Mouse (Mus musculus) T-helper 17 cell (primary cell): Measurements from ENCODE around the gene Cend1.

Experiments
- in situ Hi-C, 2 experiments: fragments of 300-600 bp; cut with MboI, MseI; formaldehyde crosslinking; loops; 1 replicate in 1 of 2; 2 replicates in 1 of 2; pipeline ENCODE4 v1.15.1; 2025; ENCODE audit warnings: high pct_unique_total_duplicates in 2 of 2

The Cend1 gene

DNA sequence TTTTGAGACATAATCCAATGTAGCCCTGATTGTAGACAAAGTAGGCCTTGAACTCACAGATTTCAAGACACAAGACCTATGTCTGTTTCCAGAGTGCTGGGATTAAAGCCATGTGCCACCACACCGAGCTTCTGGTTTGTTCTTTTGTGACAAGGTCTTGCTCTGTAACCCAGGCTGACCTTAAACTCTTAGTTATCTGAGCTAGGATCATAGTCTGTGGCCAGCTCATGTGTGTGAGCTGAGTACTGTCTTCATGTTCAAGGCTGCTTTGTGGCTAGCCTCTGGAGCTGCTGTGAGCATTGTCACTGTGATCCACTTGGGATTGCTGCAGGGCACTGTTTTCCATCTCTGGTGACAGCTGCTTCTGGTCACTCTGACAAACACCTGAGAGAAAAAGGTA, 33.9 kb downstream of the Cend1 start:
- in situ Hi-C loops = no loop called here

DNA sequence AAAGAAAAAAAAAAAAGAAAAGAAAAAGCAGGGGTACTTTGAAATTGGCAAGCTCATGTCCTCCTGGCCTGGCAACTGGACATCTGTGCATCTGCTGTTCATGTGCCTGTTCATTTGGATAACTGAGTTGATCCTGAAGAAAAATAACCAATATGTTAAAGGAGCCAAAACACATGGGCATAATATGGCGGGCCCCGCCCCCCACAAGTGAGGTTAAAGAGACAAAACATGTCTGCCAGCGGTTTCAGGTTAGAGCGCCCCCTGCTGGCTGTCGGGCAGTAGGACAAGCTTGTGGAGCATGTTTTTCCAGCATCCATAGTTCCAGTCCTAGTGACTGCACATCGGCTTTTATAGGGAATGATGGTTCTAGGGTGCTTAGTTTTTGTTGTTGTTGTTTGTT, 34.5 kb downstream of the Cend1 start:
- in situ Hi-C loops = no loop called here

DNA sequence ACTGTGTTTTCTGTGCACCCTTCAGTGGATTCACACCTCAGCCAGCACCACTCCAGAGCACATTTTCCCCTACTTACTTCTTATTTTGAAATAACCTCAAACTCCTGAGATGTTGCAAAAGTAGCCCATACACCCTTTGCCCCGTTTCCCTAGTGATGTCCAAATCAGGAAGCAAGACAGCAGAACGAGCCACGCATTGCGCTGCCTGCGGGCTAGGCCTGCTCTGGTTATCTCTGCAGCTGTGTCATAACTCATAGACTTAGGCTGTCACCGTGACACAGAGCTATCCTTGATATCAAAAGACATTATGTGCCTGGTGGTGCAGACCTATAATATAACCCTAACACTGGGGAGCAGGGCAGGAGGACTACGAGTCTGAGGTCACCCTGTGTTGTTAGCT, 35.1 kb downstream of the Cend1 start:
- in situ Hi-C loops = no loop called here

DNA sequence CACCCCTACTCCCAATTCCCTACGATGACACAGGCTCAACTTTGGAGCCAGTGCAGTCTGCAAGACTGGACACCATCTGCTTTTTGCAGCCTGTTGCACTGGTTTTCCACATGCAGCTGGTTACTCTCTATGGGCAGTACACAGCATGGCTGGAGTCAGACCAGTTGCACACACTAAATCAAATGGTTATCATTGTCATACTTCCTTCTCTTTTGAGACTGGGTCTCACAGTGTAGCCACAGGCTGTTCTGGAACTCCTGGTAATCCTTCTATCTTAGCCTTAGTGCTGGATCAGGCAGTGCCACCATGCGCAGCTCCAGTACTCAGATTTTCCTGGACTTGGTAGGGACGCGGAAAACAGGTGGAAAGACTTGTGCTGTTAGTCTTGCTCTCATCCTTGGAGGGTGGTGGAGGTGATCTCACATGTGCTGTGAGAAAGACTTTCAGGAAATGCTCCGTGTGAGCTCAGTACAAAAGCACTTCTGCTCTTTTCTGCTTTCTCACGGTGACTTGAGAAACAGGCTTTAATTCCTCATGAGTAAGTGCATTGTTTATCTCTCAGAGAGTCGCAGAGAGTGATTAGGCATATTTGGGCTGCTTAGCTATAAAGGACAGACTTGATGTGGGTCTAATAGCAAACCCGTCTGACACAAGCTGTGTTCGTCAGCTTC, 36.6 kb downstream of the Cend1 start:
- in situ Hi-C loops = no loop called here

DNA sequence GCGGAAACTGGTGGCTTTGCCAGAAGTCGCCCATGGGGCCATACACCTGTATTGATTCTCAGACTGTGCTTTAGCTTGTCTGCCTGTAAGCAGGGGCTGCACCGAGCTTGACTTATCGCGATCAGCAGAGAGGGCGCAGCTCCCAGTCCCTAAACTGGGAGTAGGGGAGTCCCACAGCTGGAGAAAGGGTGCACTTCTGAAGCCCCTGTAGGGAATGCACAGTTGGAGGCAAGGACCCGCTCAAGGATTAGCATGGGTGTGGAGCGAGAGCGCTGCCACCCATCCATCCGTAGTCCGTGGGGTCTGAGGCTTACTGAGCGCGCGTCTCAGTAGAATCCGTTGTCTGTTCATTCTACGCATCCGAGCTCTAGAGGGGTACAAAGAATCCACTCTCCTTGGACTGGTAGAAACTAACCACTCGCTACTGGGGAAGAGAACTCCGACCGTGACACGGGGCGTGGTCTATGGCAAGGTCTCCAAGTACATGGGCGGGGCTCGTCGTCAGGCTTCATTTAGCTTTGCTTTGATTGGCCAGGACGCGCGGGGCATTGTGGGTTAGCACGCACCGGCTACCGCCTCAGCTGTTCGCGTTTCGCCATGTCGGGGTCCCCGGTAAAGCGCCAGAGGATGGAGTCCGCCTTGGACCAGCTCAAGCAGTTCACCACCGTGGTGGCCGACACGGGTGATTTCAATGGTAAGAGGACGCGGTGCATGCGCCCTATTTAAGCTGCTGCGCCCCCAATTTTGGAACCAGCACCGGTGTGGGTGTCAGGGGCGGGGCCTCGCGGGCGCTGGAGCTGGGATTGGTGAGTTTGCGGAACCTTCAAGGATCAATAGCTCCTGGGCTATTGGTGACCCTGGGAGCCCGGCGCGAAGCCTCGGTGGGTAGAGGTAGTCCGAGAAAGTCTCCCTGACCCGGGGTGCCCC, 37.4 kb downstream of the Cend1 start, which contains the start of gene Taldo1:
Gene Taldo1 (plus strand): TSS at position 575 of the 927 bp plus-strand sequence.
- in situ Hi-C loops = no loop called here

DNA sequence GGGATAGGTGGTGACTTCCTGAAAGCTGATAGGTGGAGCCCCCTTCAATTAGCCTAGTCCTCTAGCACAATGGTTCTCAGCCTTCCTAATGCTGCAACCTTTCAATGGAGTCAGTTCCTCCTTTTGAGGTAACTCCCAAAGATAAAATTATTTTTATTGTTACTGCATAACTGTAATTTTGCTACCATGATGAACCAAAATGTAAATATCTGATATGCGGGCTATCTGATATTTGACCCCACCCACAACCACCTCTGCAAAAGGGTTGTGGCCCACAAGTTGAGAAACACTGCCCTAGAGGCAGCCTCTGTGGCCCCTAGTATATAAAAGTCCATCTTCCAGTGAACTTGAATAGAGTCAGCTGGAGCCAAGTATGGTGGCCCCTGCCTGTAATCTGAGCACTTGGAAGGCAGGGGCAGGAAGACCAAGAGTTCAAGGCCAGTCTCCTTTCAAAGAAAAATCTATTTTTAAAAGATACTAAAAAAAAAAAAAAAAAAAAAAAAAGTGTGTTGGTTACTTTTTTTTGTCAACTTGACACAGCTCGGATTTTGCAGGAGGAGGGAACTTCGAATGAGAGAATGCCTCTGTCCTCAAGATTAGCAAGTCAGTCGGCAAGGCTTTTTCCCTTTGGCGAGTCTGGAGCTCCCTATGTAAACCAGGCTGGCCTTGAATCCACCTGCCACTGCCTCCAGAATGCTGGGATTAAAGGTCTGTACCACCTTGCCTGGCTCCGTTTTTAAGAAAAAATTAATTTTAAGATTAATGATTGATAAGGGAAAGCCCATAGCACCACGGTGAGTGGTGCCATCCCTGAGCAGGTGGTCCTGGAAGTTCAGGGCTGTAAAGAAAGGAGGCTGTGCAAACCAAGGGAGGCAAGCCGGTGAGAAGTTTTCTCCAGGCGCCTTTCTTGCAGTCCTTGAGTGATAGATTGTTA, 38.7 kb downstream of the Cend1 start:
- in situ Hi-C loops = no loop called here

DNA sequence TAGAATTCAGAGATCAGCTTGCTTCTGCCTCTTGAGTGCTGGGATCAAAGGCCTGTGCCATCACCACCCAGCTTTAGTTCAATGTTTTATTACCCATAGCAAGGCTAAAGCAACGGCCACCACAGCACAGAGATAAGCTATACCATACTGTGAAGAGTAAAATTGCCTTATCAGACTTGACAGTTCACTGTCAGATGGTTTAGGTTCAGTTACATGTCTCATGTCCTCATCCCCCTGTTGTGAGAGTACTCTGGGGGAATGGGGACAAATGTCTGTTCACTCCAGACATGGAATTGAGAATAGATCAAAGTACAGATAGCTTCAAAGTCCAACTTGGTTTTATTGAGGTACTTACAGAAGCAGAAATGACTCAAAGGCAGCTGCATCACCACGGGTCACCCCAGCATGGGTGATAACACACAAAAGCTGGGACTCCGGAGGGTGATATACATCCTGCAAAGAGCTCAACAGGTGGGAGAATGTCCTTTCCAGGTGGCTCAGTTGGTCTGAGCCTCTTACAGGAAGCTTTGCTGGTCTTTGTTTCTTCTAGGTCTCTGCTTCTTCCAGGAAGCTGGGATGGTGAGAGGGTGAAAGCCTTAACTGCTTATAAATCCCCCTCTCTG, 40.7 kb downstream of the Cend1 start:
- in situ Hi-C loops = no loop called here

DNA sequence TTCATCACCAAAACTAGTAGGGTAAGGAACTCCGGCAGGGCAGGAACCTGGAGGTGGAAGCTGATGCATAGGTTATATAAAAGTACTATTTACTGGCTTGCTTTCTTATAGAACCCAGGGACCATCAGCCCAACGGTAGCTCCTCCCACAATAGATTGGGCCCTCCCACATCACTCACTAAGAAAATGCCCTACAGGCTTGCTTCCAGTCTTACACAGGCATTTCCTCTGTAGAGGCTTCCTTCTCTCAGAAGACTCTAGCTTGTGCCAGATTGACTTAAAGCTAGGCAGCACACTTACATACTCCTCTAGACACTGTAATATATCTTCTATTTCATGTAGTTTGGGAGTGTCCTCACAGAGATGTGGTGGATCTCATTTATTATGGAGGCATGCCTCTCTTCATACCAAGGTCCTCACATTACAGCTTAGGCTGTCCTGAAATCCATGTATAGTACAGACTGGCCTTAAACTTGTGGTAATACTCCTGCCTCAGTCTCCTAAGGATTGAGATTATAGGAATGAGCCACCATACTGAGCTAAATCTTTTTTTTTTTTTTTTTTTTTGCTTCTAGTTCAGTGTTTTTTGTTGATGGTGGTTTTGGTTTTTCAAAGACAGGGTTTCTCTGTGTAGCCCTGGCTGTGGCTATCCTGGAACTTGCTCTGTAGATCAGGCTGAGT, 41.3 kb downstream of the Cend1 start:
- in situ Hi-C loops = no loop called here

DNA sequence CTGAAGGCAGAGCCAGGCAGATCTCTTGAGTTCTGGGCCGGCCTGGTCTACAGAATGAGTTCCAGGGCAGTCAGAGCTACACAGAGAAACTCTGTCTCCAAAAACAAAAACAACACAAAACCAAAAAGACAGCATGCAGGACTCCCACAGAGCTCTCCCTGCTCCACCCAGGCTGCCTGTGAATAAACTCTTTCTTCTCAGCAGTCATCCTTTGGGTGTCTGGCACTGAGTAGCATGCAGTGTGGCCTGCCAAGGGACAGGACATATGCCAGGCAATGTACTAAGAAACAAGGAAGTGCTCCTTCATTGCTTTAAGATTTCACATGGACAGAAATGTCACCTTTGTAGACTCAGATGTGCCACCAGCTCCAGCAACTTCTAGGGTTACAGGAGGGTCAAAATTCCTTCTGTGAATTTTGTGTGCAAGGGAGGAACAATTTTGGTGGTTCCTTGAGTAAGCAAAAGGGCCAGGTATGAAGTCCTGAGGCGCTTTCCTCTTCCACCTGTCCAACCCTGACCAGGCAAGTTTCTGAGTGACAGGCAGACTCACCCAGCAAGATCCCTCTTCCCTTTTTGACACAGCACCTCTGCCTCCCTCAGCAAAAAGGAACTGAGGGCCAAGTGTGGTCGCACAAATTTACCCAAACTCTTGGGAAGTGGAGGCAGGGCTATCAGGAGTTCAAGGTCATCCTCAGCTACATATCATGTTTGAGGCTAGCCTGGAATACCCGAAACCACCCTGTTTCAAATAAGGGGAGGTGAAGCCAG, 48.0 kb downstream of the Cend1 start:
- in situ Hi-C loops = no loop called here

DNA sequence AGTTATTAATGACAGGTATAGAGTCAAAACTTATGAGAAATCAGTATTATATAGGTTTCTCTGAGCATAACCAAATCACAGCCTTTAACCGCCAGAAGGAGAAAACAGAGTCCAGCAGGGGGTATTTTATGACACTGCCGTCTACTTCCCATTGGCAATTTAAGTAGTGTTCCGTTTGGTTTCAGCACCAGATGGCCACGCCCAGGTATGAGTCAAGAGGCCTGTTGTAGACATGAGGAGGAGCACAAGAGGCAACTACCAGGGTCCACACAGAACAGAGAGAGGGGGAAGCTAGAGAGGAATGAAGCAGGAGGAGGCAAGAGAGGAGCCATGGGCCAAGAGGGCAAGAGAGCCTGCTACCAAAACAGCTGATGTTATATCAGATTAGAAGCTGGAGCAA, 49.7 kb downstream of the Cend1 start:
- in situ Hi-C loops = no loop called here
